Mouse (Mus musculus): ENCODE results near the gene Tubgcp2. TPM values are rescaled to one million over a fixed set of nuclear protein-coding genes. Genes with fewer than 3 reads are reported as not detected.
A peak's percentile ranks its signal among the peaks of the same experiment; 100 is the strongest.

Gene Tubgcp2
- polyA plus RNA-seq, 1 experiment from 2014 or later: 60.3 TPM

GRCm38 (mm10) chr7:139998691-139999350, 37.6 kb downstream of the Tubgcp2 start:
- H3K4me1 ChIP-seq (ENCODE audit: control insufficient read depth, insufficient read depth, low read length): no peaks in the 10 kb centered on the region
- H3K27ac ChIP-seq (ENCODE audit: low read length): no peak overlapping the region
- no peak overlapping the region for H3K4me2 ChIP-seq (replicated peaks; ENCODE audit: low read depth, low read length)
- no peaks in the 10 kb centered on the region for H3K9me3 ChIP-seq (ENCODE audit: control insufficient read depth, low read depth, low read length)
- no peak overlapping the region for H3K4me3 ChIP-seq (ENCODE audit: low read depth, low read length)
- peaks cover 63% of the 10 kb centered on the region for H3K36me3 ChIP-seq (ENCODE audit: control insufficient read depth, insufficient read depth, low read length)
- H3K9ac ChIP-seq (replicated peaks; ENCODE audit: low read depth, low read length): no peak overlapping the region
- no peak for ATAC-seq (ENCODE audit: insufficient number of reproducible peaks, insufficient read depth, low FRiP score, low read depth)
- no peaks in the 10 kb centered on the region for H3K27me3 ChIP-seq (ENCODE audit: control insufficient read depth, insufficient read depth, low read length)
- WGBS: 94% methylated on average over 13 of the region's 13 CpGs

DNA sequence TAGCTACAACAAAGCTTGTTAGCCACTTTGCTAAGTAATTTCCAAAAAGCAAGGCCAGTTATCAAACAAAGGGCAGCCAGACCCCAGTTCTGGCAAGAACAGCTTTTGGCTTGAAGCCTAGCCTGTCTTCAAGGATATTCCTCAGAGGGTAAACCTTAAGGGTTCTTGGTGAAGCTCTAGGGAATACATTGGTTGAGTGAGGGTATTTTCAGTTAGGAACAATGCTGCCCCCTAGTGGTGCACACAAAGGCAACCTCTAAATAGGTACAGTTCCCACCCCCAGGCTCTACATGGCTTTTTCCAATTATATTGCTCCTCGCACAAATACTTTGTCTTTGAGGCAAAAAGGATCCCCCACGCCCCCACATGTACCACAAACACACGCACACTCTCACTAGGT, 41.8 kb downstream of the Tubgcp2 start:
- Histone ChIP-seq H3K36me3 (ENCODE audit: control insufficient read depth, insufficient read depth, low read length) (peaks cover 40% of the 10 kb centered on the region), H3K9ac (replicated peaks; ENCODE audit: low read depth, low read length) (no peak overlapping the region), H3K27ac (ENCODE audit: low read length) (no peak overlapping the region), H3K9me3 (ENCODE audit: control insufficient read depth, low read depth, low read length) (no peaks in the 10 kb centered on the region), H3K27me3 (ENCODE audit: control insufficient read depth, insufficient read depth, low read length) (no peaks in the 10 kb centered on the region), H3K4me3 (ENCODE audit: low read depth, low read length) (no peak overlapping the region), H3K4me1 (ENCODE audit: control insufficient read depth, insufficient read depth, low read length) (no peaks in the 10 kb centered on the region), H3K4me2 (replicated peaks; ENCODE audit: low read depth, low read length) (no peak overlapping the region)
- 28% methylated on average over 3 of the region's 3 CpGs for WGBS
- no peak for ATAC-seq (ENCODE audit: insufficient number of reproducible peaks, insufficient read depth, low FRiP score, low read depth)

DNA sequence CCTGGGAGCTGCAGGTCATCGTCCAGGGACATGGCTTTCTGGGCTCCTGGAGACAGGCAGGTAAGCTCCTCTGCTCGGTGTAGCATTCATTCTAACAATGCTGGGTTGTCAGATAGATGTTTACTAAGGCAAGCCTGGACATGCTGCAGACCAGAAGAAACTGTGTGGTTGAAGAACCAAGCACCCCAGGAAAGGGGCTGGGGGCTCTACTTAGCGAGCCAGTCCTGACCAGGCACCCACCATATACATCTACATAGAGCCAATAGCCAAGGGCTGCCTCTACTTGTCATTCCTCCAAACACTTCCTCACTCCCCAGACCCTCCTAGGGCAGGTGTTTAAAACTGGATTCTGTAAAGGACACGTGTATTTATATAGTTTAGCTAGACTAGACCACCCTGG, 42.3 kb downstream of the Tubgcp2 start:
- Histone ChIP-seq H3K9ac (replicated peaks; ENCODE audit: low read depth, low read length) (no peak overlapping the region), H3K4me3 (ENCODE audit: low read depth, low read length) (no peak overlapping the region), H3K27me3 (ENCODE audit: control insufficient read depth, insufficient read depth, low read length) (no peaks in the 10 kb centered on the region), H3K36me3 (ENCODE audit: control insufficient read depth, insufficient read depth, low read length) (peaks cover 37% of the 10 kb centered on the region), H3K9me3 (ENCODE audit: control insufficient read depth, low read depth, low read length) (no peaks in the 10 kb centered on the region), H3K27ac (ENCODE audit: low read length) (no peak overlapping the region), H3K4me2 (replicated peaks; ENCODE audit: low read depth, low read length) (no peak overlapping the region), H3K4me1 (ENCODE audit: control insufficient read depth, insufficient read depth, low read length) (no peaks in the 10 kb centered on the region)
- WGBS: 62% methylated on average over 4 of the region's 4 CpGs
- ATAC-seq (ENCODE audit: insufficient number of reproducible peaks, insufficient read depth, low FRiP score, low read depth): no peak

GRCm38 (mm10) chr7:139993532-139993931, 42.9 kb downstream of the Tubgcp2 start:
- no peak for ATAC-seq (ENCODE audit: insufficient number of reproducible peaks, insufficient read depth, low FRiP score, low read depth)
- Histone ChIP-seq H3K36me3 (ENCODE audit: control insufficient read depth, insufficient read depth, low read length) (peaks cover 31% of the 10 kb centered on the region), H3K4me1 (ENCODE audit: control insufficient read depth, insufficient read depth, low read length) (no peaks in the 10 kb centered on the region), H3K9me3 (ENCODE audit: control insufficient read depth, low read depth, low read length) (no peaks in the 10 kb centered on the region), H3K4me2 (replicated peaks; ENCODE audit: low read depth, low read length) (no peak overlapping the region), H3K27me3 (ENCODE audit: control insufficient read depth, insufficient read depth, low read length) (no peaks in the 10 kb centered on the region), H3K4me3 (ENCODE audit: low read depth, low read length) (no peak overlapping the region), H3K9ac (replicated peaks; ENCODE audit: low read depth, low read length) (no peak overlapping the region), H3K27ac (ENCODE audit: low read length) (no peak overlapping the region)
- WGBS: 88% methylated on average over 6 of the region's 6 CpGs

- WGBS: 24% methylated on average over 7 of the region's 7 CpGs
- Histone ChIP-seq H3K27me3 (ENCODE audit: control insufficient read depth, insufficient read depth, low read length) (no peaks in the 10 kb centered on the region), H3K9me3 (ENCODE audit: control insufficient read depth, low read depth, low read length) (no peaks in the 10 kb centered on the region), H3K4me2 (replicated peaks; ENCODE audit: low read depth, low read length) (no peak within 1 kb of the TSS), H3K9ac (replicated peaks; ENCODE audit: low read depth, low read length) (no peak within 1 kb of the TSS), H3K36me3 (ENCODE audit: control insufficient read depth, insufficient read depth, low read length) (peaks cover 23% of the 10 kb centered on the region; the same call in 1 of the 2 replicates), H3K27ac (ENCODE audit: low read length) (no peak within 1 kb of the TSS), H3K4me3 (ENCODE audit: low read depth, low read length) (no peak within 1 kb of the TSS), H3K4me1 (ENCODE audit: control insufficient read depth, insufficient read depth, low read length) (no peaks in the 10 kb centered on the region)
- ATAC-seq (ENCODE audit: insufficient number of reproducible peaks, insufficient read depth, low FRiP score, low read depth): peak; percentile 66
Observed at GRCm38 (mm10) chr7:139992406-139992805, 44.1 kb downstream of the Tubgcp2 start, which contains the start of gene Adam8. TSS of gene Adam8 (minus strand) at chr7:139992562.

DNA sequence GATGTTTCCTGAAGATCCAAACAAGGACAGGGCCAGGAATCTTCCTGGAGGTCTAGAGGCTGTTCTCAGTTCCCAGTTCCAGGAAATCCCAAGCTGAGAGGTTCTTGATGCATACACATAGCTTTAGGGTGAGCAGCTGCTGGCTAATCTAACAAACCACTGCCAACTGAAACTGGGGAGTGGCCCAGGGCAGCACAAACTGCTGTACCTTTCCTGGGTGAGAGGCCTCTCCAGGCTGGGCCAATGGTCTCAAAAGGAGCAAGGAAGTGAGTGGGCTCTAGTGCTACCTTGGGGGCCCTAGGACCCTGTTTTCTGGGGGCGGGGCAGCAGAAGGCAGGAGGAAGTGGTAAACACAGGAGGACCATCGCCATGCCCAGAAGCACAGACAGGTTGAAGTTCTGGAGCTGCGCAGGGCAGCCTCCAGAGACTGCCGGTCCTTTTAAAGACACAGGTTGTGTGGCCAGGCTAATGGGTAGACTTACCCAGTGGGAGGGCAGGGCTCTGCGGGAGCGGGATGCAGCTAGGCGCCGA, 45.5 kb downstream of the Tubgcp2 start:
- Histone ChIP-seq H3K4me3 (ENCODE audit: low read depth, low read length) (no peak overlapping the region), H3K36me3 (ENCODE audit: control insufficient read depth, insufficient read depth, low read length) (peaks cover 8% of the 10 kb centered on the region; the same call in 1 of the 2 replicates), H3K9ac (replicated peaks; ENCODE audit: low read depth, low read length) (no peak overlapping the region), H3K4me2 (replicated peaks; ENCODE audit: low read depth, low read length) (no peak overlapping the region), H3K4me1 (ENCODE audit: control insufficient read depth, insufficient read depth, low read length) (no peaks in the 10 kb centered on the region), H3K27me3 (ENCODE audit: control insufficient read depth, insufficient read depth, low read length) (no peaks in the 10 kb centered on the region), H3K27ac (ENCODE audit: low read length) (no peak overlapping the region), H3K9me3 (ENCODE audit: control insufficient read depth, low read depth, low read length) (no peaks in the 10 kb centered on the region)
- no peak for ATAC-seq (ENCODE audit: insufficient number of reproducible peaks, insufficient read depth, low FRiP score, low read depth)
- 67% methylated on average over 8 of the region's 8 CpGs for WGBS

DNA sequence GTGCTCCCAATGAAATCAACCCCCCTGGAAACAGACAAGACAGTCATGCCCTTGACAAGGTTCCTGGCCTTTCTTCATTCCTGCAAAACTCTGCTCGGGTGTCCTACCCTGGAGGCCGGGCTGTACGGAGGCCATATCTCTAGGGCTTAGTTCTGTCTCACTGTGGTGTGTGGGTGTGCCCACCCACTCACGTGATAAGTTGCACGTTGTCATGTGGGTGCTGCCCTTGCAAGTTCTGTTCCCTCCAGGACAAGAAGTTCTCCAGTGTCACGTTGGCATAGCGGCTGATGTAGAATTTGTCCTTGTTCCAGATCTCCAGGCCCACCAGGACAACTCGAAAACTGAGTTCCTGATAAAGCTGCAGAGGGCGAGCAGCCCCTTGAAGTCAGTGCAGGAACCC, 48.2 kb downstream of the Tubgcp2 start:
- Histone ChIP-seq H3K9me3 (ENCODE audit: control insufficient read depth, low read depth, low read length) (no peaks in the 10 kb centered on the region), H3K4me2 (replicated peaks; ENCODE audit: low read depth, low read length) (no peak overlapping the region), H3K36me3 (ENCODE audit: control insufficient read depth, insufficient read depth, low read length) (no peaks in the 10 kb centered on the region), H3K9ac (replicated peaks; ENCODE audit: low read depth, low read length) (no peak overlapping the region), H3K4me1 (ENCODE audit: control insufficient read depth, insufficient read depth, low read length) (no peaks in the 10 kb centered on the region), H3K27ac (ENCODE audit: low read length) (no peak overlapping the region), H3K27me3 (ENCODE audit: control insufficient read depth, insufficient read depth, low read length) (no peaks in the 10 kb centered on the region), H3K4me3 (ENCODE audit: low read depth, low read length) (no peak overlapping the region)
- ATAC-seq (ENCODE audit: insufficient number of reproducible peaks, insufficient read depth, low FRiP score, low read depth): no peak
- 84% methylated on average over 9 of the region's 9 CpGs for WGBS

DNA sequence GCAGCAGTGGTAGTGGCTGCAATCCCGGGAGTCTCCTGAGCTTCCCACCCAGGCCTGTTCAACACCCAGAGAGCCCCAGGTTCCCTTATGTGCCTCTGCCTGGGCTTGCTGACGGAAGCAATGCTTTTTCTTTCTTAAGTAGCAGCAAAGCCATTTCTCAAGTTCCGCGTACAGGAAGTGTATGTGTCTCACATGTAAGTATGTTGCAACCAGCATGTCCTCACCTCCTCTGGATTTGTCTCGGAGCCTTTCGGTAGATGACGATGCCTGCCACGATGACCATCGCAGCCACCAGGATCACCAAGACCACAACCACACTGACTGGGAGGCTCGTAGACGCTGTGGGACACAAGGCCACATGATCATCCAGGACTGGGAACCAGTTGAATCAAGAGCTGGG, 52.0 kb downstream of the Tubgcp2 start:
- no peaks in the 10 kb centered on the region for H3K9me3 ChIP-seq (ENCODE audit: control insufficient read depth, low read depth, low read length)
- H3K27me3 ChIP-seq (ENCODE audit: control insufficient read depth, insufficient read depth, low read length): no peaks in the 10 kb centered on the region
- H3K9ac ChIP-seq (replicated peaks; ENCODE audit: low read depth, low read length): no peak overlapping the region
- H3K36me3 ChIP-seq (ENCODE audit: control insufficient read depth, insufficient read depth, low read length): no peaks in the 10 kb centered on the region
- H3K4me2 ChIP-seq (replicated peaks; ENCODE audit: low read depth, low read length): no peak overlapping the region
- H3K4me3 ChIP-seq (ENCODE audit: low read depth, low read length): no peak overlapping the region
- no peaks in the 10 kb centered on the region for H3K4me1 ChIP-seq (ENCODE audit: control insufficient read depth, insufficient read depth, low read length)
- no peak for ATAC-seq (ENCODE audit: insufficient number of reproducible peaks, insufficient read depth, low FRiP score, low read depth)
- no peak overlapping the region for H3K27ac ChIP-seq (ENCODE audit: low read length)
- WGBS: 89% methylated on average over 11 of the region's 11 CpGs

- WGBS: 82% methylated on average over 11 of the region's 11 CpGs
- H3K4me1 ChIP-seq (ENCODE audit: control insufficient read depth, insufficient read depth, low read length): no peaks in the 10 kb centered on the region
Observed at GRCm38 (mm10) chr7:139982058-139982457, 54.4 kb downstream of the Tubgcp2 start.

More at GRCm38 (mm10) chr7:139982058-139982457, 54.4 kb downstream of the Tubgcp2 start:
- H3K4me3 ChIP-seq (ENCODE audit: low read depth, low read length): no peak overlapping the region
- H3K9ac ChIP-seq (replicated peaks; ENCODE audit: low read depth, low read length): no peak overlapping the region
- no peak for ATAC-seq (ENCODE audit: insufficient number of reproducible peaks, insufficient read depth, low FRiP score, low read depth)
- H3K9me3 ChIP-seq (ENCODE audit: control insufficient read depth, low read depth, low read length): no peaks in the 10 kb centered on the region
- no peak overlapping the region for H3K27ac ChIP-seq (ENCODE audit: low read length)
- H3K27me3 ChIP-seq (ENCODE audit: control insufficient read depth, insufficient read depth, low read length): no peaks in the 10 kb centered on the region
- no peak overlapping the region for H3K4me2 ChIP-seq (replicated peaks; ENCODE audit: low read depth, low read length)
- no peaks in the 10 kb centered on the region for H3K36me3 ChIP-seq (ENCODE audit: control insufficient read depth, insufficient read depth, low read length)

Measured in stomach, embryonic 14.5 days (tissue).